Mouse (Mus musculus): ENCODE data around the gene Dr1.

DNA sequence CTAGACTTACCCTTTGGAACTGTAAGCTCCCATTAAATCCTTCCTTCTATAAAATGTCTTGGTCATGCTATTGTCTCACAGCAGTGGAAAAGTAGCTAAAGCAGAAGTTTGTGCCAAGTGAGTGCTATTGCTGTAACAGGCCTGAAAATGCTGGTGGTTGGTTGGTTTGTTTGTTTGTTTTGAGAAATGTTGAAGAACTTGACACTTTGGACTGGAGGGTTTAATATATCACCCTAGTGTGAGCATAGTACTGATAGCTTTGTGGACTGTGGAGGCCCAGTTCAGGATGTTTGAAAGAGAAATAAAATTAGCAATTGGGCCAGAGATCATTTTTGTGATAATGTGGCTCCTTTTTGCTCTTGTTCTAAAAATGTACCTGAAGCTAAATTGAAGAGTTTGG lies 42.5 kb upstream of the Dr1 start:
- no peak for TF ChIP-seq CTCF (IDR thresholded peaks at IDR 0.05; ENCODE audit: low read depth)
- TF ChIP-seq EP300 (IDR thresholded peaks at IDR 0.05; ENCODE audit: low read depth): no peak

Measured in heart, postnatal 0 days (tissue).